Mouse (Mus musculus): ENCODE measurements around the gene Fads1.
A peak's percentile ranks its signal among the peaks of the same experiment; 100 is the strongest.

DNA sequence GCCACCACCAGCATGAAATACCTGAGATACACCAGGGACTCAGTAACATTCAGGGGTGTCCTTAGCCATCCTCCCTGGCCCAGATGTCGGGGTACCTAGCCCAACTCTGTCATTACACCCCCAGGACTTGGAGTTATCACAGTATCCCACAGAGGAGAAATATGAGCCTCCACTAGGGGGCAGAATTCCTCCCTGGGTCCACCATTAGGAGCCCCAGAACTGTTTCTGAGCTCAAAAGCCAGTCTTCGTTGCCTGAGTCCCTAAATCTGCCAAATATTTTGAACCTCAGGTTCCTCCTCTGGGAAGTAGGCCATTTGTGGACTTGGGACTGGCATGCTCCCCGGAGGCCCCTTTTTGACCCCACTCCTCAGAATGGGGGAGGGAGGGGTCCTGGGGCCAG, 36.4 kb downstream of the Fads1 start:
- TF ChIP-seq POLR2A (IDR thresholded peaks at IDR 0.05; ENCODE audit: borderline replicate concordance, extremely low read depth, low read depth, low read length) (no peak), CTCF (IDR thresholded peaks at IDR 0.05; ENCODE audit: insufficient read depth, low read length) (peak; percentile 29; the same call in 1 of the 2 replicates)
